Mouse (Mus musculus) bone marrow macrophage, adult 2 months (primary cell): Measurements from ENCODE around the gene Osbp2.

Experiments used
- CTCF ChIP-seq: IDR thresholded peaks from 2 replicates; pipeline ENCODE4 v1.5.1; 2012; ENCODE audit warnings: low read depth, mild to moderate bottlenecking, low read length, moderate library complexity
- POLR2A ChIP-seq: IDR thresholded peaks from 2 replicates; pipeline ENCODE4 v1.6.1; 2012; ENCODE audit warnings: mild to moderate bottlenecking, low read depth, low read length, borderline replicate concordance

DNA sequence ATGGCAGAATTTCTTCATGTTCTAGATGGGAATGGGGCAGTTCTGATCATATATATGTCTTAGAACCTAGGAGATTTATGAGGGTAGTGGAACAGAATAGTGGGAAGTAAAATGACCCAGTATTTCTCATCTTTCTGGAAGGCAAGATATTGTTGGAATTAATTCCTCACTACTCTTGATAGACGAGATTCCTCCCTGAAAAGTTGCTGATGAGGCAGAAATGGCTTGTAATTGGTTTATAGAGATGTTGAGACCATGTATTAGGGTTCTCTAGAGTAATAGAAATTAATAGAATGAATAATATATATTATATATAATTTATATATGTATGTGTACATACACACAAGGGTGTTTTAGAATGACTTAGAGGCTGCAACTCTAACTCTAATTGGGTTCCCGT is 201.7 kb downstream of the Osbp2 start:
- TF ChIP-seq POLR2A (no peak), CTCF (no peak)
